Mouse (Mus musculus) C2C12 (cell line): ENCODE measurements at regions not wholly inside any gene's neighbourhood (a gene's known extent, or its start where the extent isn't known, plus 50 kb on each side); places are given as distances from the start of the nearest gene placed in this dataset.

ENCODE experiments used
- CTCF ChIP-seq: IDR thresholded peaks from one replicate; pipeline ENCODE4 v1.5.1; 2011; ENCODE audit not compliant: control insufficient read depth, insufficient read depth, insufficient read length
- FOSL1 ChIP-seq: IDR thresholded peaks from one replicate; pipeline ENCODE4 v1.8.0; 2011; ENCODE audit warnings: mild to moderate bottlenecking, low read length; ENCODE audit not compliant: poor library complexity, insufficient read depth, severe bottlenecking
- MAX ChIP-seq: IDR thresholded peaks from one replicate; pipeline ENCODE4 v1.6.1; 2011; ENCODE audit warnings: mild to moderate bottlenecking, control low read depth
- MYOD1 ChIP-seq: IDR thresholded peaks from one replicate; pipeline ENCODE4 v1.6.1; 2011; ENCODE audit warnings: low read depth; ENCODE audit not compliant: control insufficient read depth, insufficient read length
- USF1 ChIP-seq: IDR thresholded peaks from one replicate; pipeline ENCODE4 v1.6.1; 2011; ENCODE audit warnings: low read depth, mild to moderate bottlenecking, control low read depth, moderate library complexity

DNA sequence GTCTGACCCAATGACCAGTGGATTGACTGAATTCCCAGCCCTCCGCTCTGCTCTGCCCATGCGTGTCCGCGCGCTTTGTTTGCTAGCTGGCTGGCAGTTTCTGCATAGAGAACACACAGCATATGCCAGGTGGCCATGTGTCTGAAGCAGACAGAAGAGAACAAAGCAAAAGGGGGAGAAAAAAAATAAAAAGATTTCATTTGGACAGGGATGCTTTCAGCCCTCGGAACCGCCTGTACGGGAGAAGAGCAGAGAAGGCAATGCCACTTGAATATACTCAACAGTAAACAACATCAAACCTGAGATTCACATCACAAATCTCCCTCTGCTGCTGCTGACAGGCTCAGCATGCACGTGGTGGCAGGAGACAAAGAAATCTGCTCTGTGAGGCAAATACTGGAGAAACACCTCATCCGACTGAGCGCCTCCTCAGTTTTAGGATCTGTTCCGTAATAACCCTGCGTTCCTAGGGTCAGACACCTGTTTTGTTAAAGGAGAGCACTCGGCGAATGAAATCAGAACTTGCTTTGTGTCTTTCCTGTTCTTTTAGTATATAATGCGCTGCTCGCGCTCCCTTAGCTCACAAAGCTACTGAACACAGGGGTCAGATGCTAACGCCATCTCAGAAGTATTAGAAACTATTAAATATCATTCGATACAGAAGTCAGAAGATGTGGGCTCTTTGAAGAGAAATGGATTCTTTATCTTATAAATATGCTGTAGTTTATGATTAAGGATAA, 186.3 kb upstream of the Gm11146 start:
- TF ChIP-seq CTCF (no peak), FOSL1 (no peak), USF1 (no peak), MYOD1 (no peak), MAX (no peak)
